Comparison of ENCODE assay signal across 8 mouse cellular contexts in genomic region chr17:33918293-33919203, GRCm38 (mm10). TPM values are rescaled to one million over a fixed set of nuclear protein-coding genes. Genes with fewer than 3 reads are reported as not detected.
A peak's percentile ranks its signal among the peaks of the same experiment; 100 is the strongest.
DNase-seq lines count a peak whose midpoint lies in the region; ATAC-seq and TF ChIP-seq lines count a peak whose summit lies in the region.

No protein-coding gene starts in this region.

- peaks cover 33% of the 10 kb centered on the region for H3K36me3 ChIP-seq in lung, embryonic 14.5 days (ENCODE audit: insufficient read depth)
- peaks cover 35% of the 10 kb centered on the region for H3K36me3 ChIP-seq in heart, embryonic 10.5 days
- H3K36me3 ChIP-seq in midbrain, embryonic 15.5 days (replicated peaks): peaks cover 9% of the 10 kb centered on the region; the same call in 1 of the 2 replicates

- DNase-seq in lung, embryonic 14.5 days: no peak
- DNase-seq in lung, postnatal 10 days: no peak
- no peak for DNase-seq in heart, embryonic 10.5 days (ENCODE audit: low spot score)
- peak; percentile 30 to 37 for DNase-seq in kidney, postnatal 4 days
- DNase-seq in ovary, postnatal 14 days (ENCODE audit: low spot score): no peak
- DNase-seq in retina, postnatal 1 day: no peak

- peak overlapping the region; percentile 84 for H3K27ac ChIP-seq in lung, embryonic 14.5 days (ENCODE audit: low read depth)
- H3K27ac ChIP-seq in brown adipose tissue, adult 24 weeks (replicated peaks; ENCODE audit: low read depth, low read length): peak overlapping the region; percentile 85
- peak overlapping the region; percentile 83; the same call in 1 of the 2 replicates for H3K27ac ChIP-seq in heart, embryonic 10.5 days
- H3K27ac ChIP-seq in midbrain, embryonic 15.5 days: no peak overlapping the region

- ATAC-seq in lung, embryonic 14.5 days (ENCODE audit: insufficient read depth): no peak
- ATAC-seq in midbrain, embryonic 15.5 days (replicated peaks): no peak

- peaks cover 5% of the 10 kb centered on the region; the same call in 1 of the 2 replicates for H3K4me1 ChIP-seq in lung, embryonic 14.5 days (ENCODE audit: insufficient read depth)
- H3K4me1 ChIP-seq in brown adipose tissue, adult 24 weeks (ENCODE audit: control insufficient read depth, insufficient read depth, insufficient read length, low read length): peaks cover 10% of the 10 kb centered on the region; the same call in 1 of the 2 replicates
- H3K4me1 ChIP-seq in heart, embryonic 10.5 days: peaks cover 47% of the 10 kb centered on the region
- peaks cover 44% of the 10 kb centered on the region for H3K4me1 ChIP-seq in midbrain, embryonic 15.5 days

- no peaks in the 10 kb centered on the region for H3K27me3 ChIP-seq in lung, embryonic 14.5 days (ENCODE audit: insufficient read depth, low read length)
- H3K27me3 ChIP-seq in heart, embryonic 10.5 days (ENCODE audit: insufficient read depth, poor library complexity, severe bottlenecking): no peaks in the 10 kb centered on the region
- H3K27me3 ChIP-seq in midbrain, embryonic 15.5 days (replicated peaks): no peaks in the 10 kb centered on the region

- H3K4me2 ChIP-seq in lung, embryonic 14.5 days: peak overlapping the region; percentile 100
- peak overlapping the region; percentile 56 for H3K4me2 ChIP-seq in midbrain, embryonic 15.5 days

- H3K9me3 ChIP-seq in lung, embryonic 14.5 days (ENCODE audit: low read depth, low read length): no peaks in the 10 kb centered on the region
- H3K9me3 ChIP-seq in heart, embryonic 10.5 days: no peaks in the 10 kb centered on the region
- H3K9me3 ChIP-seq in midbrain, embryonic 15.5 days: no peaks in the 10 kb centered on the region

- WGBS in lung, embryonic 14.5 days: 49% methylated on average over 37 of the region's 37 CpGs
- 52% methylated on average over 37 of the region's 37 CpGs for WGBS in heart, embryonic 10.5 days
- 62% methylated on average over 37 of the region's 37 CpGs for WGBS in midbrain, embryonic 15.5 days

- no peak for TF ChIP-seq CTCF in lung, embryonic 14.5 days (IDR thresholded peaks at IDR 0.05; ENCODE audit: low read depth)

- peak overlapping the region; percentile 71; the same call in 1 of the 2 replicates for H3K9ac ChIP-seq in lung, embryonic 14.5 days
- H3K9ac ChIP-seq in midbrain, embryonic 15.5 days: peak overlapping the region; percentile 37; the same call in 1 of the 2 replicates

- H3K4me3 ChIP-seq in lung, embryonic 14.5 days (ENCODE audit: low read depth, low read length): peak overlapping the region; percentile 68
- peak overlapping the region; percentile 96 for H3K4me3 ChIP-seq in brown adipose tissue, adult 24 weeks (ENCODE audit: insufficient read depth, low read depth, low read length)
- H3K4me3 ChIP-seq in heart, embryonic 10.5 days: peak overlapping the region; percentile 82
- H3K4me3 ChIP-seq in midbrain, embryonic 15.5 days: peak overlapping the region; percentile 32; the same call in 1 of the 2 replicates

RNA-seq across cellular contexts. Expression of gene Zbtb22, which starts 2.8 kb away (rescaled TPM):
- polyA plus RNA-seq in lung, embryonic 14.5 days (2014; fragmentation: Nextera tagmentation; extraction: Ambion mirVana): 11.1 and 13.2 TPM in 2 replicates
- polyA plus RNA-seq in brown adipose tissue, adult 24 weeks (2012; ENCODE audit: insufficient read depth, insufficient read length, missing spikeins): 9.5 and 11.1 TPM in 2 replicates
- 16.0 and 17.3 TPM in 2 replicates for polyA plus RNA-seq in heart, embryonic 10.5 days (2016; fragmentation: Nextera tagmentation; extraction: Ambion mirVana)
- 18.1 and 18.3 TPM in 2 replicates for polyA plus RNA-seq in midbrain, embryonic 15.5 days (2015; fragmentation: Nextera tagmentation; extraction: Ambion mirVana)

RNA-seq across cellular contexts. Expression of gene Tapbp, which starts 2.8 kb away (rescaled TPM):
- 30.1 and 31.4 TPM in 2 replicates for polyA plus RNA-seq in lung, embryonic 14.5 days (2014; fragmentation: Nextera tagmentation; extraction: Ambion mirVana)
- polyA plus RNA-seq in brown adipose tissue, adult 24 weeks (2012; ENCODE audit: insufficient read depth, insufficient read length, missing spikeins): 75.7 and 99.3 TPM in 2 replicates
- 13.9 and 20.5 TPM in 2 replicates for polyA plus RNA-seq in heart, embryonic 10.5 days (2016; fragmentation: Nextera tagmentation; extraction: Ambion mirVana)
- polyA plus RNA-seq in midbrain, embryonic 15.5 days (2015; fragmentation: Nextera tagmentation; extraction: Ambion mirVana): 23.6 and 28.6 TPM in 2 replicates

RNA-seq across cellular contexts. Expression of gene Daxx, which starts 9.3 kb away (rescaled TPM):
- polyA plus RNA-seq in lung, embryonic 14.5 days (2014; fragmentation: Nextera tagmentation; extraction: Ambion mirVana): 39.3 and 47.1 TPM in 2 replicates
- 13.6 and 26.9 TPM in 2 replicates for polyA plus RNA-seq in brown adipose tissue, adult 24 weeks (2012; ENCODE audit: insufficient read depth, insufficient read length, missing spikeins)
- polyA plus RNA-seq in heart, embryonic 10.5 days (2016; fragmentation: Nextera tagmentation; extraction: Ambion mirVana): 46.6 and 52.9 TPM in 2 replicates
- 59.4 and 61.1 TPM in 2 replicates for polyA plus RNA-seq in midbrain, embryonic 15.5 days (2015; fragmentation: Nextera tagmentation; extraction: Ambion mirVana)

RNA-seq across cellular contexts. Expression of gene Rgl2, which starts 10.8 kb away (rescaled TPM):
- 38.2 and 49.1 TPM in 2 replicates for polyA plus RNA-seq in lung, embryonic 14.5 days (2014; fragmentation: Nextera tagmentation; extraction: Ambion mirVana)
- polyA plus RNA-seq in brown adipose tissue, adult 24 weeks (2012; ENCODE audit: insufficient read depth, insufficient read length, missing spikeins): 16.4 and 20.2 TPM in 2 replicates
- polyA plus RNA-seq in heart, embryonic 10.5 days (2016; fragmentation: Nextera tagmentation; extraction: Ambion mirVana): 37.1 and 44.2 TPM in 2 replicates
- 60.9 and 61.1 TPM in 2 replicates for polyA plus RNA-seq in midbrain, embryonic 15.5 days (2015; fragmentation: Nextera tagmentation; extraction: Ambion mirVana)

RNA-seq across cellular contexts. Expression of gene Platr17, which starts 13.6 kb away (rescaled TPM):
- 0.32 TPM in 1 of 2 replicates, not detected in the other for polyA plus RNA-seq in lung, embryonic 14.5 days (2014; fragmentation: Nextera tagmentation; extraction: Ambion mirVana)
- polyA plus RNA-seq in brown adipose tissue, adult 24 weeks (2012; ENCODE audit: insufficient read depth, insufficient read length, missing spikeins): not detected in 2 replicates
- 0.28 and 0.73 TPM in 2 replicates for polyA plus RNA-seq in heart, embryonic 10.5 days (2016; fragmentation: Nextera tagmentation; extraction: Ambion mirVana)
- 0.50 and 0.51 TPM in 2 replicates for polyA plus RNA-seq in midbrain, embryonic 15.5 days (2015; fragmentation: Nextera tagmentation; extraction: Ambion mirVana)

Comparison
In these comparisons a context has a peak if more than half of its experiments do, and no peak if none do; other contexts are left out.
1. DNase-seq: peak in kidney, postnatal 4 days (2 of 2); none in lung, embryonic 14.5 days (single experiment), lung, postnatal 10 days (single experiment), heart, embryonic 10.5 days (single experiment), ovary, postnatal 14 days (single experiment) and retina, postnatal 1 day (single experiment).
2. H3K4me3 ChIP-seq: peak in every context shown above with its lines; median percentile 96 in brown adipose tissue, adult 24 weeks; 82 in heart, embryonic 10.5 days; 68 in lung, embryonic 14.5 days; 32 in midbrain, embryonic 15.5 days.